Mouse (Mus musculus) left cerebral cortex, adult 8-10 months (tissue): ENCODE measurements around the gene Lrsam1. TPM values are rescaled to one million over a fixed set of nuclear protein-coding genes. Genes with fewer than 3 reads are reported as not detected.

ENCODE experiments used
- DNase-seq, 2 experiments: peaks; one replicate each; pipeline ENCODE4 v3.0.0; 2022; ENCODE audit warnings: low spot score in 2 of 2
- total RNA-seq, 4 experiments: library from RNA; stranded (reverse); gene quantifications; 2 replicates each; pipeline ENCODE4 v1.2.4; 2022

The Lrsam1 gene
- total RNA-seq, 4 experiments from 2014 or later: 37.5 to 44.2 (median 38.6) TPM

DNA sequence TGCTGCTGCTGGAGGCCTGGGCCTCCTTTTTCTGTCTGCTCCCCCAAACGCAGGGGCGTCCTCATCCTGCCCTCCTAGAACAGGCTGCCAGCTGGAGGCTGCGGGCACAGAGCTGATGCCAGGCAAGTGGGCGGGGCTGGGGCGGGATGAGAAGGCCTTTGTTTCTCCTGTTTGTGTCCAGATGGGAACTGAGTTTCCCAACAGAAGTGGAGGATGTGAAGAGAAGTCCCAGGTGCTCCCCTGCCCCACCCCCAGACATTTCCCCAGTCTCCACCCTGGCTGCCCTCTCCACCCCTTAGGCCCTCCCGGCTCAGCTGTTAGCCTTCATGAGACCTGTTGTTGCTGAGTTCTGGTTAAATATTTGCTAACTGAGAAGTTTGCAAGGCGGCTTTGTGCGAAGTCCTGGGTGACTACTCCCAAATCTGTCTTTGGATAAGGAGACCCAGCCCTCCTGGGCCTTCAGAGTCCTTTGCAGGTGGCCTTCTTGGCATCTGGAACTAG, 65.8 kb downstream of the Lrsam1 start:
- no peak for DNase-seq

DNA sequence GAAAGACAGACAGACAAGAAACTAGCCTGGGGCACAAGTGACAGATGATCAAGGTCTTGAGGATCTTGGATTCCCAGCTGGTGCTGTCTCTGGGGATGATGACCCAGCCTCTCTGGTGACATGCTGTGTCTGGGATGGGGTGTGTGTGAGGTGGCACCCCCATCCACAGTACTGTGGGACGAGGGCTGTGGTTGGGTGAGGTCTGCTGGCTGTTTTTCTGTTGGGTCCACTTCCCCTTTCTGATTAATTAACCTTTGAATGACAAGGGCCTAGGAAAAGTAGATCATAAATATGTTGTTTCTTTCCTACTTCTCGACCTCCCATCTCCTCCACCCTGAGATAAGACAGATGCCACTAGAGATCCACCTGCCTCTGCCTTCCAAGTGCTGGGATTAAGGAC, 67.3 kb downstream of the Lrsam1 start:
- no peak for DNase-seq

DNA sequence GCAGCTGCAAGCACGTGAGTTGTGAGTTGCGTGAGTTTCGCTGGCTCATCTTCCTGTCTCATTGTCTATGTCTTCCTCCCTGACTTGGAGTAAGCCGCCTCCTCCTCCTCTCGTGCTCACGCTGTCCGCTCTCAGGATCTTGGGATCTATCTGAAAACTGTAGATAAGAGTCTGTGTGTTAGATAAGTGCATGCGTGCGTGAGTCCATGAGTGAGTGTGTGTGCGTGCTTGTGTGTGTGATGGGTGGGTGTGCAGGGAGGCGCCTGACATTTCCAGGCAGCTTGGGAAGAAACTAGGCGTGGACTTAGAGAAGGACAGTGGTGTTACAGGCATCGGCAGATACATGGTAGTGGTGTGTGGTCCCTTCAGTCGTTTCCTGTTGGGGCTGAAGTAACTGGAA, 68.9 kb downstream of the Lrsam1 start:
- DNase-seq: no peak

DNA sequence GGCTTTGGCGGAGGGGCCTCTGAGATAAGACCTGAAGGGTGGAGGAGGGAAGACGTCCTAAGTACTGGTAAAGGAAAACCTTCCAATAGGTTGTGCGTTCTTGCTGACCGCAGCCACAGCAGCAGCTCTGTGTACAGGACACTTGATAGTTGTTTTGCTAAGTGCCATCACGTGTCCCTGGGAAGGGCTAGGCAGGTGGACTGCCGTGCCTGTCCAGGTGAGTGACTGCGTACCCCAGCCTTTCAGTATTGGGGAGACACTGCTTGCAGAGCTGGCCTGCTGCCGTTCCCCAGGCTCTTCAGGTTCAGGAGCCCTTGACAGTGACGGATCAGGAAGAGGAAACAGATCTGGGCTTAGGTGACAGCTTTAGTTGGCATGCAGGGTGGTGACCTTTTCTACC, 70.1 kb downstream of the Lrsam1 start:
- DNase-seq: no peak

DNA sequence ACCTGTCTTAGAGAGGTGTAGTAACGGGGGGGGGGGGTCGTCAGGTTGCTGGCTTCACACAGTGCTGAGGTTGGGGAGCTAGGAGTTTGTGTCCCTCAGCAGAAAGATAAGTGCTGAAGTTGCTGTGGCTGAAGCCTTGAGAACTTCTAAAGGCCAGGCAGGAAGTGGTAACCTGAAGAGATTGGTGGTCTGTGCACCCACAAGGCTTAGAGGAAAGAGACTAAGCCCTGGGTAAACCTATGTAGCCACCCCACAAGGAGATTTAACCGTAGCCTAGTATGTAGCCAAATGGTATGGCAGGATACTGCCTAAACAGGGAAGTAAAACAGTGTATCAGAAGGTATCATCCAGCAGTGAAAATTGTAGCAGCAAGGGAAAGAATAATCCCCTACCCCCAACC, 71.1 kb downstream of the Lrsam1 start:
- DNase-seq: no peak

DNA sequence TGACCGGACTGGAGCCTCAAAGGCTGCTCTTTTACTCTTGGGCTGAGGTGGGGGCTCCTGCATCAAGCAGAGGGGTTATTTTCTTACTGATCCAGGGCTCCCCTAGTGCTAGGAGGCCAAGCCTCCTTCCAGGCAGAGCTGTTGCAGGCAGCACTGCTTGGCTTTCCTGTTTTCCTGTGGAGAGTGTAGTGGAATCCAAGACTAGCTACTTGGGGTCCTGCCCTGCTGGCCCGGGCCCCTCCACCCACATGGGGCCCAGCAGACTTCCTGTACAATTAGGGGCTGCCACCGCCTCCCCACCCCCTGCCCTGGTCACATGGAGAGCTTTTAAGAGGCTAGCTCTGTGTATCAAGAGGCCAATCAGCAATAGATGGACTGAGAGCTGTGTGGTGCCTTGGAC, 72.9 kb downstream of the Lrsam1 start:
- DNase-seq: no peak

DNA sequence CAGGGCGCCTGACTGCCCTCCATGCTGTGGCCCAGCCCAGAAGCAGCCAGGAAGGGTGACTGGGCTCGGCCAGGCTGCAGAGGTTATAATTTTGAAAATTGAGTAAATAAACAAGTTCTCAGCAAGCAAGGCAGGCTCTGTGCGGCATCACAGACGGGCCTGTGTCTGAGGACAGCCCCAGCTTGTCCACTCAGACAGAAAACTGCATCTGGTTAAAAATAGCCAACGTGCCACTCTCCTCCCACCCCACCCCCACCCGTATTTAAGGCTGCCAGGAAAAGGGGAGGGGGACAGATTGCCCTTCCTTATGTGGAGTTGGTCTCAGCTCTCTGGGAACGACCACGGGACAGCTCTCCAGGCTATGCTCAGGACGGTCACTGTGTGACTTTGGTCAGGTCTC, 73.4 kb downstream of the Lrsam1 start:
- DNase-seq: no peak

DNA sequence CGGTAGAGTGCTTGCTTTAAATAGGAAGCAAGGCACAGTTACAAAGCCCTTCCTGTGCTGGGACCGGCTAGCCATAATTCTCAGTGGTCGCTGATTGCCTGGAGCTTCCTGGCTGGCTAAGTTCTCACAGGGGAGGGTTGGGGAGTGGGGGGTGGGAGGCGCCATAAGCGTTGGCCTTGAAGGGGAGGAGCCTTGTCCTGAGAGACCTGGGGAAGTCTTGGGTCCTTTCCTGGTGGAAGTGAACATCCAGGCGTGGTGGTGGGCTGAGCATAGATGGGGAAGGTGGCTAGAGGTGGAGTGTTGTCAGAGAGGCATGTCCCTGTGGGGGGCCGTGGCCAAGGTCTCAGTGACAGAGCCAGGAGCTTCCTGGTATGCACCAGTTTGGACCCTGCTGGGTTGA, 76.7 kb downstream of the Lrsam1 start:
- DNase-seq: no peak

DNA sequence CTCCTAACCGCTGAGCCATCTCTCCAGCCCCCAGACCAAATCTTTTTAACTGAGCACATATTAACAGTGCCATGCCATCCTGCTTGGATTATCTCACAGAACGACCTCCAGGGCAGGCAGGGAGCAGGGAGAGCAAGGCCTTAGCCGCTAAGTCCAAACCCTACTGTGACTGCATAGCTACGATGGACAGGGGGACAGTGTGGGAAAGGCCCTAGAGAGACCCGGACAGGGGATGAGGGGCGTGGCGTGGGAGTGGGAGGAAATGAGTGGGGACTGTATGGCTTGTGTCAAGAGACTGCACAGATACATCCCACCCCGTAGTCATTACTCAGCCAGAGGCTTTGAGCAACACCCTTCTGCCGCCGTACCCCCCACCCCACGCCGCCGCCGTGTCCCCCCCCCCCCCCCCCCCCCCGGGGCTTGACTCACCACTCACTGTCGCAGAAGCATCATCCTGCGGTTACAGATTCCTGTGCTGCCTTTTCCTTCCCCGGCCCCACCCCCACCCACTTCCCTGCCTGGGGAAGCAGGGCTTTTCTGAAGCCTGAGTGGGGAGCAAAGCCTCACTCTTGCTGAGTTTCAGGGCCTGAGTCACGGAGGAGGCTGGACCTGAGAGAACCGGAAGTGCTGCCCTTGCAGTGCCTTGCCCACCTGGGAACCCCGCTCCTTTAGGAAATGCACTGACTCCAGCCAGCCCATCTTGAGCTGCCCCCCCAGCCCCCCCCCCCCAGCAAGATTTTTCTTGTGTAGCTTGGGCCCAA, 79.0 kb downstream of the Lrsam1 start:
- no peak for DNase-seq

DNA sequence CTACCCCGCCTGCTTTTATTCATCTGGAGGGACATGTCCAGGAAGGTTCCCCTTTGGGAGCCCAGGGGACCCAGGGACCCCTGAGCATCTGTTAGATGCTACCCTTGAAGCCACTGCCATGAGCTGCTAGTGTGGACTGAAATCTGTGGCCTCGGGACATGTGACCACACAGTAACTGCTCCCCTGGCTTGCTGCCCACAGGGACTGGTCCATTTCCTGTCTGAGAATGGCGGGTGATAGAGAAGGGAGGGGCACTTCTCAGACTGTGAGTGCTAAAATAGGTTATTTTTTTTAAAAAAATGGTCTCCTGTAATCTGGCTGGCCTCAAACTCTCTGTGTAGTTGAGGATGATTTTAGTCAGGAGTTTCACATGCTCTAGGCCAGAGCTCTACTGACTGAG, 79.7 kb downstream of the Lrsam1 start:
- DNase-seq: no peak

DNA sequence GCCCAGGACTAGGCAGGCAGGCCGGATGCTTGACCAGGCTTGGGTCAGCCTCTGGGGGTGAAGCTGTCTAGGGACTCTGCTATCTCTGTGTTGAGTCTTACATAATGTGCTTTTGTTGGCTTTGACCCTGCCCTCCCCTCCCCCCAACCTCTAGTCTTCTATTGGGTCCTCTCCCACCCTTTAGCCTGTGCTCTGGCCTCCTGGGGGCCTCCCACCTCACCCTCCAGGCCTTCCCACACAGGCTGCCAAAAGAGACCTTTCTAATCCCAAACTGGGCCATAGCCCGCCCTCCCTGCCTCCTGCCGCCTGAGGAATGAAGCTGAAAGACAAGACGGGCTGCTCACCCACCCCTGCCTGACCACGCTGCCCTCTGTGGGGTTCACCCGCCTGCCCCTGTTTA, 80.4 kb downstream of the Lrsam1 start:
- DNase-seq: no peak

DNA sequence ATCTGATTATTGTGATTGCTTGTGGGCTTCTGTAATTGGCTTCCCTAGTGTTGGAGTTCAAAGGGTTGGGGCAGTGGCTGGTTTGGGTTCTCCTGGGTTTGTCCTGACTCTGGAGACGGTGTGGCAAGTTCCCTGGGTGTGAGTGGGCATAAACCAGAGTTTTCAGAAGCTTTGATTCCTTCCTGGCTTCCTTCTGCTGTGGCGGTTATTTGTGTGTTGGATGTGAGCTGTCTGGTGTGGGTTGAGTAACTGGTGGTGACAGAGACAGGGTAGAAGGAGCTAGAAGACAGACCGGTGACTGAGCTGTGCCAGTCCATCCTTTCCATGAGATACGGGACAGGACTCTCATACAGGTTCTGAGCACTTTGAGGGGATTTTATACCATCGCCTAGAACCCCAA, 81.8 kb downstream of the Lrsam1 start:
- no peak for DNase-seq

DNA sequence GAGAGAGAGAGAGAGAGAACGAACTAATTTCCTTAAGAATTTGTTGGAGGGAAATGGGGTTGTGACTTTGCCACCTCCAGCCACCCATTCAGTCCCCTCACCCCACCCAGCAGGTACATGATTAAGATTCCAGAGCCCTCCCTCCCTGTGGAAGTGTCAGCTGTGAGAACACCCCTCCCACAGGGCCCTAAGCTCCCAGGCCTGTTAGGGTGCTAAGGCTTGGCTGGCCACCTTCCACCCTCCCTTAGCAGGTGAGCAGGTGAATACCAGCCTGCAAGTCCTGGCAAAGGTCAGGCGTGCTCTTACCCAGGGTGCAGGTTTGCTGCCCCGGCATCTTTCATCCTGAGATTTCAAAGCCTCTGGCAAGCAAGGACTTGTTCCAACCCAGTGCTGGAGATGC, 83.0 kb downstream of the Lrsam1 start:
- DNase-seq: no peak

DNA sequence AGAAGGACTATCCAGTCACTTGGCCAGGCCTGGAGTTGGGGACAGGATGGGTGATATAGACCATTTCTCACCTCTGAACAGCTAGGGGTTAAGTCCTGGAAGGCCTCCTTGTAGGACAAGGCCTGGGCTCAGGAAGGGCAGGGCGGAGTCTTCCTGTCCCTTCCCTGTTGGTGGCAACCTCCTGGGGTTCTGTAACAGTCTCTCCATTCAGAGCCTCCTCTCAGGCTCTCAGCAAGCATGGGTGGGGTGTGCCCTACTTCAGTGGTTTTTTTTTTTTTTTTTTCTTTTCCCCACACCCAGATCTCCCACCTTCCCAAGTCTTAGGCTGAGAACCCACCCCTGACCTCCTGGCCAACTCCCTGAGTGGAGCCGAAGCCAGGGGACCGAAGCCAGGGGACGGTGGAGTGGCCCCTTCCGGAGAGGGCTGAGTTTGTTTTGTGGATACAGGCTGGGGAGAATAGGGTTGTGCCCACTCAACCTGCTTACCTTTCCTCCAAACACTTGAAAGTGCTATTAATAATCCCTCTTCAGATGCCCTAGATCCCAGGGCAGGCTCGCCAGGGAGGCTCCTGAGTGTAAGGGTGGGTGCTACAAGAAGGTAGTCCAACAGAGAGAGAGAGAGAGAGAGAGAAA, 83.5 kb downstream of the Lrsam1 start:
- DNase-seq: no peak

DNA sequence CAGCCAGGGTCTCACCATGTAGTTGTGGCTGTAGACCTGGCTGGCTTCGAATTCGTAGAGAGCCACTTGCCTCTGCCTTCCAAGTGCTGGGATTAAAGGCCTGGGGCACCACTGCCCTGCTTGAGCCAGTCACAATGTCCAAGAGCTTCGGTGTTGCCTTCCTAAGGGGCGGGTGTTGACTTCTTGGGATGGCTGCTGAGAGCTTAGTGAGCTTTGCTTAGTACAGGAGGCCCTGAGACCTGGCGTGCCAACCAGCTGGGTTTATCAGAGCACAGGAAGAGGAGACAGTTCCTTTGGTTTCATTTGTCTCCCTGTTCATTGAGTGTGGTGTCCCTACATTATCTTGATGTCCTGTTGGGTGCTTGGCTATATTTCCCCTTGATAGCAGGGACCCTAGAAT, 84.1 kb downstream of the Lrsam1 start:
- no peak for DNase-seq

DNA sequence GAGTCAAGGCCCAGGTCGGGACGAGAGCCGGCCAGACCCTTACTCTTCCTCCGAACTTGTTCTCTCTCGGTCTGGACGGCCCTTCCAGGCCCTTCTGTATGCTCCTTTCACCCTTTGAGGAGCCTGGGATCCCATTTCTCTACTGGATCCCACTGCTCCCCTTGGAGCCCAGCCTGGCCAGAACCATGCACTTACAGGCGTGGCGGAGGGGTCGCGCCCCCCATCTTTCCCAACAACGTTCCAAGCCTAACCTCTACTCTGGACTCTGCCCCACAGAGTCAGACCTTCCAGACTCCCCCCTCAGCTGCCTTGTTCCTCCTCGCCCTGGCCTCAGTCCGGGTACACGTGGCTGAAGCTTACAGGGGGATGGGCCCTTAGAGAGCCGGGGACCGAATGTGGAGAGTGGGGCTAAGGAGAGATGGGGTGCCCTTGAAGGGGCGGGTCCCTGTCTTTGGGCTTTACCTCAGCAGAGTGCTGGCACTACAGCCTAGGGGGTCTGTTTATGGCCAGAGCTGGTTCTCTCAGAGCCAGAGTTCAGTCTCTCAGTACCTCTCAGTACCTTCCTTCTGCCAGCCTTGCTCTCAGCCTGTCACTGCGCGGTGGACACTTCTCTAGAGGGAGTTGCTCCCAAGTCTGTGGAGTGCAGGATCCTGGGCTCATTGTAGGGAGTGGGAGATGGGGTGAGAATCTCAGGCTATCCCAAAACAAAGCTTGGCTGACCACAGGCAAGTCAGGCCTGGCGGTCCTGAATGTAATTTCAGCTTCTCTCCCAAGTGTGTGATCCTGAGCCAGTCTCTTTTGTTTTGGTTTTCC, 84.7 kb downstream of the Lrsam1 start:
- no peak for DNase-seq

DNA sequence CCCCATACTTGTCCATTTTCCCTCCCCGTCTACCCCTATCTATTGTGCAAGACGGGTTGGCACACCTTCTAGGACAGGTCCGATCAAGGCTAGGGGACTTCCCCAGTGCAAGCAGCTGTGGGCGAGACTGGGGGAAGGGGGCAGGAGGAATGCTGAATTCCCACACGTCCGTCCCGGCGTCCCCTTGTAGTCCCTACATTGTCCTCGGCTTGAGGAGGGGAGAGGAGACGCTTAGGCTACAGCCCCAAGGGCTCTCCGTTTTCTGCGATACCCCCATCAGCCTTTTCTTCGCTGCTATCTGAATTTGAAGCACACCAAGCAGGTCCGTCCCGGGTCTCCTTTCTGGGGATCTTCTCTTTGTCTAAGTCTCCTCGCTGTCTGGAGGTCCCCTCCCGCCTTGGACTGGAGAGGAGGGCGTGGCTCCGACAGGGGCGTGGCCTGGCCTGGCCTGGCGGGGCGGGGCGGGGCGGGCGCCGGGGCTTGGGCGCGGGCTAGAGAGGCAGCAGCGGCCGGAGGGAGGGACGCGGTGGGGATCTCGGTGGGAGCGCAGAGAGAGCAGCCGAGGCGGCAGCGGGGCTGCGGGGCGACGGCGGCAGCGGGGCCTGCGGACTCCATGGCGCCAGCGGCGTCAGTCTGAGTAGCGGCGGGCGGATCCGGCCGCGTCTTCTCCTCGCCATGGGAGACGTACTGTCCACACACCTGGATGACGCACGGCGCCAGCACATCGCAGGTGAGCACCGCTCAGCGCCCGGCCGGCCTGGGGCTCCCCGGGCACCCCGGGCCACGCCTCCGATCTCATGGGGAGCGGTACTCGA, 85.5 kb downstream of the Lrsam1 start, which contains the start of gene Fam129b:
TSS of gene Fam129b (plus strand) at position 440 of the 815 bp plus-strand sequence.
- DNase-seq: no peak
